Mouse (Mus musculus): ENCODE results near the gene Cdyl2. TPM values are rescaled to one million over a fixed set of nuclear protein-coding genes. Genes with fewer than 3 reads are reported as not detected.

The Cdyl2 gene
- polyA plus RNA-seq, 1 experiment from 2014 or later: 5.2 TPM

Other genes with a start within 250 kb of the Cdyl2 start
- 0.57 and 0.76 TPM in 2 replicates for gene Dynlrb2, start 228.0 kb downstream of the Cdyl2 start, polyA plus RNA-seq (2015; fragmentation: Nextera tagmentation; extraction: Ambion mirVana)
- 74.4 and 75.8 TPM in 2 replicates for gene Cmc2, start 188.5 kb upstream of the Cdyl2 start, polyA plus RNA-seq (2015; fragmentation: Nextera tagmentation; extraction: Ambion mirVana)
- gene Cenpn, start 188.7 kb upstream of the Cdyl2 start, polyA plus RNA-seq (2015; fragmentation: Nextera tagmentation; extraction: Ambion mirVana): 30.7 and 33.0 TPM in 2 replicates
- gene Atmin, start 210.4 kb upstream of the Cdyl2 start, polyA plus RNA-seq (2015; fragmentation: Nextera tagmentation; extraction: Ambion mirVana): 8.9 and 10.0 TPM in 2 replicates
- gene 1700030J22Rik, start 246.0 kb upstream of the Cdyl2 start, polyA plus RNA-seq (2015; fragmentation: Nextera tagmentation; extraction: Ambion mirVana): 1.3 and 1.7 TPM in 2 replicates